Mouse (Mus musculus) heart, embryonic 14.5 days (tissue): Measurements from ENCODE around the gene Tbck. TPM values are rescaled to one million over a fixed set of nuclear protein-coding genes. Genes with fewer than 3 reads are reported as not detected.

Experiments used
- ATAC-seq: fragments of 200-750 bp; cut with Nextera tagmentation; 2 replicates; pipeline ENCODE4 v1.8.0; 2017; ENCODE audit warnings: low read depth, moderate TSS enrichment; ENCODE audit not compliant: insufficient number of reproducible peaks, insufficient read depth, low FRiP score
- H3K27ac ChIP-seq, 2 experiments: fragments of 200-500 bp in 1 of 2; fragments of 300-500 bp in 1 of 2; sonication (generic) in 1 of 2; replicated peaks in 1 of 2; 2 replicates each; pipeline ENCODE4 v1.5.1; 2012 to 2014; ENCODE audit warnings: low read depth in 2 of 2, low read length in 2 of 2, control low read depth in 1 of 2, mild to moderate bottlenecking in 1 of 2, mixed read lengths in 1 of 2; ENCODE audit not compliant: control insufficient read depth in 1 of 2, insufficient read depth in 1 of 2
- H3K27me3 ChIP-seq: fragments of 300-500 bp; sonication (generic); 2 replicates; pipeline ENCODE4 v1.6.1; 2014; ENCODE audit warnings: mild to moderate bottlenecking, low read length, control low read depth; ENCODE audit not compliant: control insufficient read depth, insufficient read depth
- H3K36me3 ChIP-seq: fragments of 300-500 bp; sonication (generic); 2 replicates; pipeline ENCODE4 v1.6.1; 2014; ENCODE audit warnings: mild to moderate bottlenecking, control low read depth, low read length, mixed read lengths; ENCODE audit not compliant: control insufficient read depth, insufficient read depth
- H3K4me1 ChIP-seq, 2 experiments: fragments of 200-500 bp in 1 of 2; fragments of 300-500 bp in 1 of 2; sonication (generic) in 1 of 2; 2 replicates each; pipeline ENCODE4 v1.6.1; 2012 to 2014; ENCODE audit warnings: low read length in 2 of 2, control low read depth in 1 of 2, mixed read lengths in 1 of 2; ENCODE audit not compliant: control insufficient read depth in 2 of 2, insufficient read depth in 2 of 2
- H3K4me2 ChIP-seq: fragments of 300-500 bp; sonication (generic); 2 replicates; pipeline ENCODE4 v1.6.1; 2014; ENCODE audit warnings: mild to moderate bottlenecking, low read length
- H3K4me3 ChIP-seq, 2 experiments: fragments of 200-500 bp in 1 of 2; fragments of 300-500 bp in 1 of 2; sonication (generic) in 1 of 2; 2 replicates each; pipeline ENCODE4 v1.5.1; 2012 to 2014; ENCODE audit warnings: low read length in 2 of 2, mild to moderate bottlenecking in 2 of 2, control low read depth in 1 of 2, low read depth in 1 of 2, moderate library complexity in 1 of 2; ENCODE audit not compliant: control insufficient read depth in 1 of 2, insufficient read depth in 1 of 2
- H3K9ac ChIP-seq: fragments of 300-500 bp; sonication (generic); 2 replicates; pipeline ENCODE4 v1.6.1; 2014; ENCODE audit warnings: mild to moderate bottlenecking, low read length
- H3K9me3 ChIP-seq: fragments of 300-500 bp; sonication (generic); 2 replicates; pipeline ENCODE4 v1.6.1; 2016; ENCODE audit warnings: low read length, control low read depth; ENCODE audit not compliant: control insufficient read depth
- WGBS: fragments of 180-500 bp; shearing (Covaris S2); extraction: QIAGEN DNeasy Blood & Tissue Kit; methylation state at CpG from one replicate; pipeline ENCODE4 v1.1.7; 2014; 5-methylcytosine and 5-hydroxymethylcytosine counted together
- polyA plus RNA-seq: library from polyadenylated mRNA; unstranded; fragments of >200 nt; fragmentation: Nextera tagmentation; extraction: Ambion mirVana; gene quantifications from 2 replicates; pipeline ENCODE4 v1.2.1, GENCODE M21; 2014

Tbck gene
- polyA plus RNA-seq, 1 experiment from 2014 or later, result 15.9 TPM

DNA sequence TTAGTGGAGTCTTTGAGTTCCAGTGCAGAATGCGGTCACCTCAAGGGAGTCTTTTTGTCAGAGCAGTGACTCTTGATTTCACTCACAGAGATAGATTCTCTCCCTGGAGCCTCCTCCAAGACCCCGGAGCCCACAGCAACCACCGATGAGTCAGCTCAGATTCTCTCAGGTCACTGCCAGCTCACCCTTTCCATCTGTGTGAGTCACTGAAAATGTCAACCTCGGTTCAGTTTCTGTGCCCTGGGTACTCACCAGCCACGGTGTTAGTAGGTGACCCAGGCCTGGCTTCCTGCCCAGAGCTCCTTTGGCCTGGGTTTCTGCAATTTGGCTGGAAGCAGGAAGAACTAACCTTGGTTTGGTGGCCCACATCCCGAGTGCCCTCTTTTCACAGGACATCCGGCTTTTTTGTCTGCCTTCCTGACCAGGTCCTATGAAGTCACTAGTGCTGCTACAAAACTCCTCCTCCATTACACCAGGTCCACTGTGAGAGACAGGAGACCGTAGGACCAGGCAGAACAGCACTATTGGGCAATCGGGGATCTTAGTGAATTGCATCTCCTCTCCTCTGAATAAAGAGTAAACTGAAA, 187.5 kb downstream of the Tbck start:
- Histone ChIP-seq H3K4me2 (no peak overlapping the region), H3K36me3 (no peaks in the 10 kb centered on the region), H3K27ac (0 out of 4 replicates have a peak overlapping the region, but pooled peaks of 1 of the 2 experiments have one; percentile 9), H3K9ac (no peak overlapping the region), H3K4me3 (no peak overlapping the region), H3K9me3 (no peaks in the 10 kb centered on the region), H3K4me1 (peaks cover 12 to 17% of the 10 kb centered on the region in 2 experiments; a peak in 3 of 4 replicates), H3K27me3 (no peaks in the 10 kb centered on the region)
- ATAC-seq, result no peak
- WGBS, result 56% methylated on average over 9 of the region's 9 CpGs

DNA sequence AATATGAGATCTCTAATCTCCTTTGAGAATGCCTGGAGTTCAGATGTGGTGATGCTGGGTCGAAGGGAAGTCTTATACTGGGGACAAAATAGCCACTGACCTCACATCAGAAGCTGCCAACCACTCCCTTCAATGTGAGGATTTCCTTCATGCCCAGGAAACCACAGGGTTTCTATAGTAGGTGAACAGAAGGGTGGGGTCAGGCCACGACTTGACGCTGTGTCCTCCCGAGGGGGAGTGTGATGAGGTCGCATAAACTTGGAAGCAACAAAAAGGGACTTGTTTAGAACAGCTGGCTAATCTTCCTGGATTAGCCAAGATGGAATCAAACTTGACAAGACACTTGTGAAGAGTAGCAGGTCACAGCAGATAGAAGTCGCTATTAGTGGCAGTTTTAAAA, 189.3 kb downstream of the Tbck start:
- Histone ChIP-seq H3K4me2 (no peak overlapping the region), H3K27me3 (no peaks in the 10 kb centered on the region), H3K36me3 (no peaks in the 10 kb centered on the region), H3K9ac (no peak overlapping the region), H3K4me1 (peaks cover 13 to 30% of the 10 kb centered on the region in 2 experiments; a peak in 3 of 4 replicates), H3K9me3 (no peaks in the 10 kb centered on the region), H3K4me3 (no peak overlapping the region), H3K27ac (no peak overlapping the region)
- 44% methylated on average over 6 of the region's 6 CpGs for WGBS
- no peak for ATAC-seq

DNA sequence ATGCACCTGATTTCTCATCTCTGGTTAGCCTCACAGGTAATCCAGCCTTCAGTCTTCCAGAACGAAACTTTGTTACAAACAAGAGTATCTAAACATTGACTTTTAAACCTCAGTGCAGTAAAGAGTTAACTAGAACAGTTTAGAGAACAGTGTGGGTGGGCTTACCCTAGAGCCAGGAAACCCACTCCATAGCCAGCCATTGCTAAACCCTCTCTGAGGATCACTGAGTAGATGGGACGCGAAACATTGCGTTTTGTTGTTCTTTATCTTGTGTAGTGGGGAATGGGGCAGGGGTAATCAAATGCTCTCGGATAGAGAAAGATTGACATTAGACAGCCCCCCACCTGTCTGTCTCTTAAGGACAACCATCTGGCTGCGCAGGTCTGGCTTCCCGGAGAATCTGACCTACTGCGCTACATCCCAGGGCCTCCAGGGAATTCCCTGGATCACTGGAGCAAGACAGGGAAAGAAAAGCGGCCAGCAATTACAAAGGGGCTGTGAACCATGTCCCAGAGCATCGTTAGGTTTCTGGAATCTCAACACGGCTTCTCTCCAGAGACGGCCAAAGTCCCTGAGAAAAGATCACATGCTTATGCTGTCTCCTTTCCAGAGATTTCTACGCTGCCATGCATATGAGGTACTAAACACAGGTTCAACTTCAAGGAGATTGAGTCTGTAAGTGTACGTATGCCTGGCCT, 192.2 kb downstream of the Tbck start:
- ATAC-seq, result no peak
- Histone ChIP-seq H3K9me3 (no peaks in the 10 kb centered on the region), H3K9ac (no peak overlapping the region), H3K36me3 (no peaks in the 10 kb centered on the region), H3K4me3 (no peak overlapping the region), H3K4me1 (peaks cover 9 to 21% of the 10 kb centered on the region in 2 experiments; a peak in 3 of 4 replicates), H3K27ac (no peak overlapping the region), H3K4me2 (no peak overlapping the region), H3K27me3 (no peaks in the 10 kb centered on the region)
- WGBS, result 57% methylated on average over 14 of the region's 14 CpGs

DNA sequence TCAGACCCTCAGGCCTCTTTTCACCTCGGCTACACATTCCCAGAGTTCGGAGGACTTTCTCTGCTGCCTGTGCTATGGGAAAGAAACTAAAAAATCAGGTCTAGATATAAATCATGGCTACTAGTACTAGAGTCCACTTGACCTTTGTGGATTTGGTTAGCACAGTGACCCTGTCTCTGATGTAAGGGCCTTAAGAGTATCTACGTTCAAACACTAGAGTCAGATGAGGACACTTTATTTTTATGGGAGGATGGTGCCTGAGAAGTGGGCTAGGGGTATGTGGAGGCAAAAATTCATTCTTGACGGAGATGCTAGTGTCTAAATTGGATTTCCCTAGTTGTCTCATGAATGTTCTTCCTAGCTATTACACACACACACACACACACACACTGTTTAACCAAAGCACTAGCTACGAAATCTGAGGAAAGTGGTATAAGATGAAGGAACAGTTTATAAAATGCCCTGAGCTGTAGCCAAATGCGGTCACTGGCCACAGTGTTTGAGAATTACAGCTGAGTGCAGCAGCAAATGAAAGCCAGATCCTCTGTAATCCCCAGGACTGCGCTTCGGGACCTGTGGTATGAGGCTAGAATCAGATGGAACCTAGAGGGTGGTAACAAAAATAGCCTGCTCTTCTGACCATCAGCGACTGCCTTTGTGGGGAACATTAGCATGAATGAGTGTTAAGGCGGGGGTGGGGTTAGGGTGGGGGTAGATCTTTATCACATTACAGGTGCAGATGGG, 193.2 kb downstream of the Tbck start:
- Histone ChIP-seq H3K4me2 (0 out of 2 replicates have a peak overlapping the region, but pooled peaks have one; percentile 6), H3K27ac (0 out of 4 replicates have a peak overlapping the region, but pooled peaks of 1 of the 2 experiments have one; percentile 18)
- 41% methylated on average over 10 of the region's 10 CpGs for WGBS

DNA sequence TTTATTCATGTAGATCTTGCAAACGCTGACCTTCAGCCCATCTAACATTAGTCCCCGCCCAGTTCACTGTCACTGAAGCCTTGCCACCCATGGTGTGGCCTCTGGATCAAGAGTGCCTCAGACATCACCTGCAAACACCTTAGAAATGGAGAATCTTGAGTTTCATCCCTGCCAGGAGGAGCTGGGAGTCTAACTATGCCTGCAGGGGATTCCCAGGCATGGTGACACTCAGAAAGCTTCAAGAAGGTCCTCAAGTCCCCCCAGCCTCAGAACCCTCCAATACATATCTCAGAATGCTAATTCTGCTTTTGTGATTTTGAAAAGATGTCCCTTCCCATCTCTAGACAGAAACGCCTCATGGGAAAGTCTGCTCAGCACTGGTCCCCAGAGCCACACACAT, 196.4 kb downstream of the Tbck start:
- no peaks in the 10 kb centered on the region for H3K27me3 ChIP-seq
- no peak overlapping the region for H3K9ac ChIP-seq
- no peak for ATAC-seq
- H3K36me3 ChIP-seq, result no peaks in the 10 kb centered on the region
- 78% methylated on average over 3 of the region's 3 CpGs for WGBS
- no peak overlapping the region for H3K27ac ChIP-seq
- no peak overlapping the region for H3K4me3 ChIP-seq
- H3K9me3 ChIP-seq, result no peaks in the 10 kb centered on the region
- no peak overlapping the region for H3K4me2 ChIP-seq
- H3K4me1 ChIP-seq, result peaks cover 4 to 14% of the 10 kb centered on the region in 2 experiments; a peak in 2 of 4 replicates

More for the DNA sequence above, 193.2 kb downstream of the Tbck start:
- no peaks in the 10 kb centered on the region for H3K36me3 ChIP-seq
- peaks cover 4 to 17% of the 10 kb centered on the region in 2 experiments; a peak in 1 of 4 replicates for H3K4me1 ChIP-seq
- ATAC-seq, result no peak
- H3K27me3 ChIP-seq, result no peaks in the 10 kb centered on the region
- H3K9me3 ChIP-seq, result no peaks in the 10 kb centered on the region
- H3K4me3 ChIP-seq, result no peak overlapping the region
- H3K9ac ChIP-seq, result no peak overlapping the region

DNA sequence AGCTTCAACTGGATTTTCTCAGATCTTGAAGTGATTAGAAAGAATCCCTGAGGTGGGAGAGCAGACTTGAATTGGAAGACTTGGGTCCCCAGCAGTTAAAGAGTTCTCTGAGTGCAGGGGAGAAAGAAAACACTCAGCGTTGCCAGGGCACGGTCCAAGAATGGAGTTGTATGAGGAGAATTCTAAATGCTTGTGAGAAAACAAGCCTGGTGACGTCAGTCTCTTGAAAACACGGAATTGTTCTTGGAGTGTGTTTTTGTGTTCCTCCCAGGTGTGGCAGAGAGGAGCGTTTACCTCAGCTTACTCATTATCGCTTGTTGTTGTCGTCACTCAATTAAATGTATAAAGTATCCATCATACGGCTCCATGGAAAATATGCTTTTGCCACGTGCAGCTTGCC, 196.9 kb downstream of the Tbck start:
- Histone ChIP-seq H3K27ac (no peak overlapping the region), H3K4me2 (no peak overlapping the region), H3K9me3 (no peaks in the 10 kb centered on the region), H3K36me3 (no peaks in the 10 kb centered on the region), H3K4me1 (peaks cover 4 to 14% of the 10 kb centered on the region in 2 experiments; a peak in 2 of 4 replicates), H3K4me3 (no peak overlapping the region), H3K27me3 (no peaks in the 10 kb centered on the region), H3K9ac (no peak overlapping the region)
- no peak for ATAC-seq
- 66% methylated on average over 9 of the region's 9 CpGs for WGBS

DNA sequence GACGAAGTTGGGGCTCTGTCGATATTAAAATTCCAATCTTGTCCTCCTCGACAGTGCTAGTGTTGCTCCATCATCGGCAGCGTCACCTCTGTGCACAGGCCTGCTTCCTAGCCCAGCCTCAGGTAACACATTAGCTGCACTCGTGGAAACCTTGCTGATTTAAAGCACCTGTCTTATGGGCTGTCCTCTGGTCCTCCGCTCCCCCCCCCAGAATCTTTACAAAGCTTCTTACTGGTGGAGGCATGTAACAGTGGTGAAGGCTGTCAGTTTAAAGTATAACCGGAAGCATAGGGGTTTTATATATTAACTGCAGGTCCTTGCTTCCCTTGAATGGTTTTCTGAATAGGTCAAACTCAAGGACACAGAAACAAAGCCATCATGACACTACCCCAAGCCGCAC, 199.3 kb downstream of the Tbck start:
- 81% methylated on average over 9 of the region's 9 CpGs for WGBS
- H3K9ac ChIP-seq, result no peak overlapping the region
- H3K9me3 ChIP-seq, result no peaks in the 10 kb centered on the region
- no peaks in the 10 kb centered on the region for H3K27me3 ChIP-seq
- no peak overlapping the region for H3K27ac ChIP-seq
- H3K4me3 ChIP-seq, result no peak overlapping the region
- peaks cover 0 to 3% of the 10 kb centered on the region in 2 experiments; a peak in 3 of 4 replicates for H3K4me1 ChIP-seq
- no peak for ATAC-seq
- H3K36me3 ChIP-seq, result no peaks in the 10 kb centered on the region
- no peak overlapping the region for H3K4me2 ChIP-seq
